Mouse (Mus musculus): ENCODE results near the gene Mpzl1.

GRCm38 (mm10) chr1:165559073-165559472, 75.3 kb downstream of the Mpzl1 start:
- no peak for TF ChIP-seq CTCF (IDR thresholded peaks at IDR 0.05)
- TF ChIP-seq EP300 (IDR thresholded peaks at IDR 0.05), result no peak
